Mouse (Mus musculus) lung, postnatal 0 days (tissue): Measurements from ENCODE around the gene Ankrd33. TPM values are rescaled to one million over a fixed set of nuclear protein-coding genes. Genes with fewer than 3 reads are reported as not detected.

Source experiments
- ATAC-seq: fragments of 200-750 bp; cut with Nextera tagmentation; 2 replicates; pipeline ENCODE4 v1.8.0; 2017; ENCODE audit warnings: moderate library complexity
- DNase-seq: peaks from one replicate; pipeline ENCODE4 v3.0.0-alpha.2; 2016; ENCODE audit warnings: low spot score
- H3K27ac ChIP-seq: fragments of 300-500 bp; sonication (generic); 2 replicates; pipeline ENCODE4 v1.5.1; 2014; ENCODE audit warnings: antibody characterized with exemption, mild to moderate bottlenecking, low read length, mixed read lengths
- H3K27me3 ChIP-seq: fragments of 300-500 bp; sonication (generic); replicated peaks from 2 replicates; pipeline ENCODE4 v1.6.1; 2014; ENCODE audit warnings: low read length, mixed read lengths; ENCODE audit not compliant: insufficient read depth
- H3K36me3 ChIP-seq: fragments of 300-500 bp; sonication (generic); 2 replicates; pipeline ENCODE4 v1.6.1; 2014; ENCODE audit warnings: low read length, mixed read lengths; ENCODE audit not compliant: insufficient read depth
- H3K4me1 ChIP-seq: fragments of 300-500 bp; sonication (generic); 2 replicates; pipeline ENCODE4 v1.6.1; 2014; ENCODE audit warnings: antibody characterized with exemption, low read depth, low read length, mixed read lengths; ENCODE audit not compliant: insufficient read depth
- H3K4me2 ChIP-seq: fragments of 300-500 bp; sonication (generic); replicated peaks from 2 replicates; pipeline ENCODE4 v1.6.1; 2014; ENCODE audit warnings: low read depth, mild to moderate bottlenecking, low read length, moderate library complexity, mixed read lengths
- H3K4me3 ChIP-seq: fragments of 300-500 bp; sonication (generic); 2 replicates; pipeline ENCODE4 v1.5.1; 2014; ENCODE audit warnings: low read depth, low read length
- H3K9ac ChIP-seq: fragments of 300-500 bp; sonication (generic); replicated peaks from 2 replicates; pipeline ENCODE4 v1.6.1; 2014; ENCODE audit warnings: low read depth, mild to moderate bottlenecking
- H3K9me3 ChIP-seq: fragments of 300-500 bp; sonication (generic); 2 replicates; pipeline ENCODE4 v1.6.1; 2016; ENCODE audit warnings: low read length, mixed read lengths
- CTCF ChIP-seq: IDR thresholded peaks from 2 replicates; pipeline ENCODE4 v1.5.1; 2016; ENCODE audit warnings: antibody characterized with exemption, mild to moderate bottlenecking
- EP300 ChIP-seq: IDR thresholded peaks from 2 replicates; pipeline ENCODE4 v1.6.1; 2016; ENCODE audit warnings: antibody characterized with exemption, mild to moderate bottlenecking, control low read depth
- WGBS: fragments of 180-500 bp; shearing (Covaris S2); extraction: QIAGEN DNeasy Blood & Tissue Kit; methylation state at CpG from one replicate; pipeline ENCODE4 v1.1.7; 2014; 5-methylcytosine and 5-hydroxymethylcytosine counted together
- polyA plus RNA-seq: library from polyadenylated mRNA; unstranded; fragments of >200 nt; fragmentation: Nextera tagmentation; extraction: Ambion mirVana; gene quantifications from 2 replicates; pipeline ENCODE4 v1.2.1, GENCODE M21; 2015

Ankrd33 gene
- polyA plus RNA-seq, 1 experiment from 2014 or later, result not detected

- TF ChIP-seq CTCF (no peak), EP300 (no peak)
These were observed 48.7 kb downstream of the Ankrd33 start for GRCm38 (mm10) chr15:101164291-101164690.

DNA sequence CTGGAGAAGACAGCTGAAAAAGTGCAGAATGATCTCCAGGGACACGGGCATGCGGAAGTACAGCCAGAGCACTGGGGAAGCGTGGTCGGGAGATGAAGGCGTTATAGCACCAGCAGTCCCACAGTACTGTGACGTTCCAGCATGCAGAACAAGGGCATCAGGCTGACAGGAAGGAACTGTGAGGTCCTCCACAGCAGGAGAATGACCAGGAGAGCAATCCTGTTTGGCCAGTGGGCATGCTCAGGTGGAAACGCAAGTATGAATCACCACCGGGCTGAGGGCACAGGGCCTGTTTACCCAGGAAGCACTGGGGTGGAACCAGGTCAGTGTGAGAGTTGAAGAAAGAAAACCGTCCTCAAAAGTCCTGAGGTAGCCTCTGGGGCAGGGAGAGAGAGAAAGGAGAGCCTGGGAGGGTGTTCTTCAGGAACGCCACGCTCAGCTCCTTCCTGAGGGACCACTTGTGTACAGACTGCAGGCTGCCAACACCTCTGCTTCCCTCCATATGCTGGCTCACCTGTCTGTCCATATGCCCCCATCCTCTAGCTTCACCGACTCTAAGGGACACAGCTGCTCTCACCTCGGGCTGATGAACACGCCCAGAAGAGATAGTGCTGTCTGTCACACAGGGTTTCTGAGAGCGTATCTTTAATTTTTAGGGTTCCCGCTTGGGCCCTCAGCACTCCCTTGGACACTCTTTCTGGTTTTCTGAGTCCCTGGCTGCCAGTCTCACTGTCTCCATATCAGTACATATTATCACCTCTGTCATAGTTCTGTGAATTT is 50.3 kb downstream of the Ankrd33 start:
- no peak overlapping the region for H3K4me3 ChIP-seq
- H3K9ac ChIP-seq, result no peak overlapping the region
- 44% methylated on average over 16 of the region's 16 CpGs for WGBS
- H3K4me2 ChIP-seq, result 0 out of 2 replicates have a peak overlapping the region, but pooled peaks have one; percentile 8
- no peaks in the 10 kb centered on the region for H3K9me3 ChIP-seq
- DNase-seq (peak; percentile 73), ATAC-seq (peak; percentile 59)
- no peaks in the 10 kb centered on the region for H3K27me3 ChIP-seq
- no peaks in the 10 kb centered on the region for H3K36me3 ChIP-seq
- TF ChIP-seq CTCF, result no peak
- TF ChIP-seq EP300, result no peak
- H3K27ac ChIP-seq, result 0 out of 2 replicates have a peak overlapping the region, but pooled peaks have one; percentile 14
- H3K4me1 ChIP-seq, result peaks cover 14% of the 10 kb centered on the region; the same call in 1 of the 2 replicates

More at GRCm38 (mm10) chr15:101164291-101164690, 48.7 kb downstream of the Ankrd33 start:
- Histone ChIP-seq H3K27ac (no peak overlapping the region), H3K4me3 (no peak overlapping the region), H3K36me3 (no peaks in the 10 kb centered on the region), H3K9ac (no peak overlapping the region), H3K4me1 (peaks cover 14% of the 10 kb centered on the region; the same call in 1 of the 2 replicates), H3K27me3 (no peaks in the 10 kb centered on the region), H3K4me2 (no peak overlapping the region), H3K9me3 (no peaks in the 10 kb centered on the region)
- 38% methylated on average over 5 of the region's 5 CpGs for WGBS
- no peak for DNase-seq
- 0 out of 2 replicates have a peak, but pooled peaks have one; percentile 18 for ATAC-seq

DNA sequence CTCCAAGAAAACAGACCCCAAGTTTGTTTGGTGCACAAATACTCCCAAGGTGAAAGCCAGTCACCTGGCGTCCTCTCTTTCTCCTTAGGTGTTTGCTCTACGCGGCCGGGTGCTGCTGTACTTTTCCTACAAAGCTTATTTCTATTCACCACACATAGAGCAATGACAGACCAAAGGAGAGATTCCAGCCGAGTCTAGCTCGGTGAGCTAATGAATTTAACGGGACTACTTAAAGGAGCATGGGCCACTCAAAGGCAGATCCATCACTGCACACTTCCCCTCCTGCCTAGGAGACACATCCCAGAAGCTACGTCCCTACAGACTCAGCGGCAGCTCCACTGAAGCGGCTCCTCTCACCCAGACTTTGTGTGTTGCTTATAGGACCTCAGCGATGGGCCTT is 52.0 kb downstream of the Ankrd33 start:
- Histone ChIP-seq H3K4me2 (no peak overlapping the region), H3K9ac (no peak overlapping the region), H3K4me3 (no peak overlapping the region), H3K27me3 (no peaks in the 10 kb centered on the region), H3K9me3 (no peaks in the 10 kb centered on the region), H3K36me3 (no peaks in the 10 kb centered on the region), H3K27ac (no peak overlapping the region), H3K4me1 (peaks cover 14% of the 10 kb centered on the region)
- ATAC-seq (no peak), DNase-seq (no peak)
- TF ChIP-seq EP300 (no peak), CTCF (no peak)
- 66% methylated on average over 11 of the region's 11 CpGs for WGBS

Other genes with a start within 250 kb of the Ankrd33 start
- 1.2 and 1.5 TPM in 2 replicates for gene Scn8a, start 245.9 kb upstream of the Ankrd33 start, polyA plus RNA-seq
- not detected in 2 replicates for gene Gm47841, start 68.4 kb upstream of the Ankrd33 start, polyA plus RNA-seq
- 0.48 and 0.60 TPM in 2 replicates for gene Fignl2, start 37.2 kb upstream of the Ankrd33 start, polyA plus RNA-seq
- 159 and 168 TPM in 2 replicates for gene Acvrl1, start 12.8 kb downstream of the Ankrd33 start, polyA plus RNA-seq
- gene Acvr1b, start 58.3 kb downstream of the Ankrd33 start, polyA plus RNA-seq, result 6.6 and 7.4 TPM in 2 replicates
- 8.2 and 8.6 TPM in 2 replicates for gene Grasp, start 108.4 kb downstream of the Ankrd33 start, polyA plus RNA-seq
- 7.8 and 11.8 TPM in 2 replicates for gene Nr4a1, start 138.5 kb downstream of the Ankrd33 start, polyA plus RNA-seq
- 73.1 and 74.2 TPM in 2 replicates for gene Atg101, start 168.5 kb downstream of the Ankrd33 start, polyA plus RNA-seq
- gene 6030408B16Rik, start 177.5 kb downstream of the Ankrd33 start, polyA plus RNA-seq, result 74.9 and 82.4 TPM in 2 replicates